Mouse (Mus musculus) liver, embryonic 14.5 days (tissue): Measurements from ENCODE around the gene Ctsg. TPM values are rescaled to one million over a fixed set of nuclear protein-coding genes. Genes with fewer than 3 reads are reported as not detected.
"Not testable (repeated sequence)": the region's sequence is repeated elsewhere in the genome, so short reads cannot be mapped to it uniquely, and the experiment has no call there.

Experiments
- ATAC-seq: fragments of 200-750 bp; cut with Nextera tagmentation; 2 replicates; pipeline ENCODE4 v1.8.0; 2017; ENCODE audit warnings: moderate number of reproducible peaks, mild to moderate bottlenecking, moderate library complexity; ENCODE audit not compliant: insufficient read depth
- DNase-seq, 3 experiments: peaks; one replicate each; pipeline ENCODE4 v3.0.0-alpha.2; 2012 to 2013; ENCODE audit warnings: low read depth in 3 of 3, low spot score in 3 of 3
- H3K27ac ChIP-seq: fragments of 300-500 bp; sonication (generic); 2 replicates; pipeline ENCODE4 v1.5.1; 2014; ENCODE audit warnings: moderate library complexity, mild to moderate bottlenecking, control low read depth, inconsistent platforms
- H3K27me3 ChIP-seq: fragments of 300-500 bp; sonication (generic); 2 replicates; pipeline ENCODE4 v1.6.1; 2014; ENCODE audit warnings: mild to moderate bottlenecking, low read length, moderate library complexity; ENCODE audit not compliant: control insufficient read depth, insufficient read depth
- H3K36me3 ChIP-seq: fragments of 300-500 bp; sonication (generic); replicated peaks from 2 replicates; pipeline ENCODE4 v1.6.1; 2014; ENCODE audit warnings: low read depth; ENCODE audit not compliant: control insufficient read depth, insufficient read depth
- H3K4me1 ChIP-seq, 2 experiments: fragments of 200-500 bp in 1 of 2; fragments of 300-500 bp in 1 of 2; sonication (generic) in 1 of 2; replicated peaks; 2 replicates each; pipeline ENCODE4 v1.6.1; 2012 to 2014; ENCODE audit warnings: antibody characterized with exemption in 1 of 2, inconsistent platforms in 1 of 2, low read length in 1 of 2; ENCODE audit not compliant: control insufficient read depth in 2 of 2, insufficient read depth in 2 of 2
- H3K4me2 ChIP-seq: fragments of 300-500 bp; sonication (generic); 2 replicates; pipeline ENCODE4 v1.6.1; 2014; ENCODE audit warnings: low read depth, mild to moderate bottlenecking, control low read depth, moderate library complexity
- H3K4me3 ChIP-seq, 2 experiments: fragments of 200-500 bp in 1 of 2; fragments of 300-500 bp in 1 of 2; sonication (generic) in 1 of 2; 2 replicates each; pipeline ENCODE4 v1.5.1; 2012 to 2014; ENCODE audit warnings: low read depth in 2 of 2, low read length in 2 of 2, mild to moderate bottlenecking in 2 of 2, control low read depth in 1 of 2, inconsistent platforms in 1 of 2, moderate library complexity in 1 of 2; ENCODE audit not compliant: insufficient read depth in 1 of 2
- H3K9ac ChIP-seq: fragments of 300-500 bp; sonication (generic); replicated peaks from 2 replicates; pipeline ENCODE4 v1.6.1; 2014; ENCODE audit warnings: mild to moderate bottlenecking, control low read depth, moderate library complexity
- H3K9me3 ChIP-seq: fragments of 300-500 bp; sonication (generic); 2 replicates; pipeline ENCODE4 v1.6.1; 2016; ENCODE audit warnings: low read length, mixed read lengths; ENCODE audit not compliant: control insufficient read depth
- CTCF ChIP-seq: IDR thresholded peaks from 2 replicates; pipeline ENCODE4 v1.5.1; 2016; ENCODE audit warnings: antibody characterized with exemption, low read depth, control low read depth
- EP300 ChIP-seq: IDR thresholded peaks from 2 replicates; pipeline ENCODE4 v1.6.1; 2016; ENCODE audit warnings: antibody characterized with exemption, low read depth
- WGBS: fragments of 180-500 bp; shearing (Covaris S2); extraction: QIAGEN DNeasy Blood & Tissue Kit; methylation state at CpG from one replicate; pipeline ENCODE4 v1.1.7; 2014; ENCODE audit not compliant: insufficient replicate concordance; 5-methylcytosine and 5-hydroxymethylcytosine counted together
- polyA plus RNA-seq, 2 experiments: library from polyadenylated mRNA; depleted of rRNA in 1 of 2; stranded (reverse) in 1 of 2; unstranded in 1 of 2; fragments of >200 nt; fragmentation: Nextera tagmentation in 1 of 2; extraction: Ambion mirVana in 1 of 2; gene quantifications; 2 replicates each; pipeline versions ENCODE4 v1.2.1 to v1.2.3; 2012 to 2014

Gene Ctsg
- polyA plus RNA-seq, 2 experiments, result 32.6 to 48.4 TPM

DNA sequence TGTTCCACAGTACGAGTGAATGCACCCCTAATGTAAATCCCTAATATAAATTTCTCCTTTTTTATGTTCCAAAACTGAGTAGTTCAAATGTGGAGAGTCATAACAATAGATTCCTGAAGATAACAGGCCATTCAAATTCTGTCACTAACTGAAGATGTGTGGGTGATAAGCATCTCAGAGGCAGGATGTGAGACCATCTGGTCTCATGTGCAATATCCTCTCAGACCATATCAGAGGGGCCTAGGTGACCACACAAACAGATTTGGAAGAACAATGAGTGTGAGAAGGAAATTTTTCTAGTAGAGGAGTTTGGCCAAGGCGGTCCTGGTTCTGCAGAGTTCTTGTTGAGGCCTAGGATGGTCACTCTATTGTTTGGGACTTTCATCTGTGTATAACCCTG, 9.0 kb downstream of the Ctsg start:
- TF ChIP-seq EP300 (no peak), CTCF (no peak)
- Histone ChIP-seq H3K9ac (no peak overlapping the region), H3K4me1 (no peaks in the 10 kb centered on the region), H3K27ac (no peak overlapping the region), H3K4me2 (no peak overlapping the region), H3K9me3 (no peaks in the 10 kb centered on the region), H3K27me3 (no peaks in the 10 kb centered on the region), H3K36me3 (no peaks in the 10 kb centered on the region), H3K4me3 (no peak overlapping the region)
- ATAC-seq, result no peak
- WGBS, result 21% methylated on average over 2 of the region's 2 CpGs
- no peak for DNase-seq

DNA sequence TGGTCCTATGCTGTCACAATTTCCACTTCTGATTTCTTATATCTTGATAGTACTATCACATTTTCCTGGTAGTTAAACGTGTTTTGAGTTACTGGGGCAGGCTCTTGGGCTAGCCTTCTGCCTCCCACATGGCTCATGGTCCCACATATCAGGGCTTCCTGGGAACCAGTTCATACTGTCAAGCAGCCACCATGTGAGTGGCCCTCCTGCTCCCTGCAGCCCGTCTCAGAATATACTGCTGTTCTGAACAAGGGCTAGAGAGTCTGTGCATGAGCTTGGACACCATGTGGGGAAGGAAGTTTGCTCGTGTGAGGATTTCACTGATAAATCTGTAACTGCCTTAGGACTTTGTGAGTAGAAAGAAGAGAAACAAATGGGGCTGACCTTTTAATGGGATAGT, 15.7 kb downstream of the Ctsg start:
- 27% methylated on average over 3 of the region's 3 CpGs for WGBS
- ATAC-seq, result no peak

DNA sequence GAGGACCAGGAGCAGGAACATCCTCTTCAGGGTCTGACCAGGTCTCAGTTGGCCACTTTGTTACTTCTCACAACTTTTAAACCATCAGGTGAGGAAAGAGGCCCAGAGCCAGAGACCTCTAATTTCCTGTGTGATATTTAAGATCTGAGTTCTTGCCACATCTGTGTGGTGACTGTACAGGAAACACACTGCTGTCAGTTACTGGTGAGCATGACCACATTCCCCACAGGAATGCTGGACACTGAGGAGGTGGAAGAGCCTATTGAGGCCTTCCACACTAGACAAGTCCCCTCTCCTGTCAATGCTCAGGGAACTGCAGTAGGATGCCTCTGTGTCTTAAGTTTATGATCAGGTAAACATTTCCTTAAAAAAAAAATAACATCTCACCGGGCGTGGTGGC, 17.2 kb downstream of the Ctsg start, which contains the start of gene Mcpt8:
Mcpt8 (minus strand) TSS at position 107 of the 400 bp plus-strand sequence.
- DNase-seq, result no peak
- Histone ChIP-seq H3K4me2 (no peak within 1 kb of the TSS), H3K27me3 (no peaks in the 10 kb centered on the region), H3K9ac (no peak within 1 kb of the TSS), H3K36me3 (no peaks in the 10 kb centered on the region), H3K27ac (no peak within 1 kb of the TSS), H3K4me3 (no peak within 1 kb of the TSS), H3K9me3 (no peaks in the 10 kb centered on the region), H3K4me1 (no peaks in the 10 kb centered on the region)
- no peak for ATAC-seq
- TF ChIP-seq CTCF (no peak), EP300 (no peak)
- 89% methylated on average over 2 of the region's 2 CpGs for WGBS

More for the DNA sequence above, 15.7 kb downstream of the Ctsg start:
- Histone ChIP-seq H3K4me3 (no peak overlapping the region), H3K4me2 (no peak overlapping the region), H3K27ac (no peak overlapping the region), H3K36me3 (no peaks in the 10 kb centered on the region), H3K4me1 (no peaks in the 10 kb centered on the region), H3K9ac (no peak overlapping the region), H3K27me3 (no peaks in the 10 kb centered on the region), H3K9me3 (no peaks in the 10 kb centered on the region)
- DNase-seq, result no peak
- TF ChIP-seq CTCF (no peak), EP300 (no peak)

DNA sequence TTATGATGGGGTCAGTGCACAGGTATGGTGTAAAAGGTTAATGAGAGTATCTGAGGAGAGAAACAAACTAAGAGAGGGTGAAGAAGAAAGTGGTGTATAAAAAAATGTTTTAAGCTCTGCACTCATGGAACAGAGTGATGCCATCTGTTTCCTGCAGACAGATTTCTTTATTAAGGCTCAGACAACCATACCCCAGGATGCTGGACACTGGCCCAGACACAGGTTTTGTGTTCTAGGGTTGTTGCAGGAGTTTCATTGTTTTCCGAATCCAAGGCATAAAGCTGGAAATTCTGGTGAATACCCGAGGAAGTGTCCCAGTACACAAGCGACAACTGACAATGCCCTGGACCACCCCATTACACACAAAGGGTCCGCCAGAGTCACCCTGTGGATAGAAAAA, 20.4 kb downstream of the Ctsg start:
- no peak overlapping the region for H3K9ac ChIP-seq
- ATAC-seq, result no peak
- TF ChIP-seq EP300 (no peak), CTCF (no peak)
- no peak for DNase-seq
- H3K4me3 ChIP-seq, result no peak overlapping the region
- no peaks in the 10 kb centered on the region for H3K27me3 ChIP-seq
- WGBS, result 63% methylated on average over 4 of the region's 4 CpGs
- no peaks in the 10 kb centered on the region for H3K4me1 ChIP-seq
- no peak overlapping the region for H3K4me2 ChIP-seq
- no peaks in the 10 kb centered on the region for H3K36me3 ChIP-seq
- no peak overlapping the region for H3K27ac ChIP-seq
- H3K9me3 ChIP-seq, result no peaks in the 10 kb centered on the region

DNA sequence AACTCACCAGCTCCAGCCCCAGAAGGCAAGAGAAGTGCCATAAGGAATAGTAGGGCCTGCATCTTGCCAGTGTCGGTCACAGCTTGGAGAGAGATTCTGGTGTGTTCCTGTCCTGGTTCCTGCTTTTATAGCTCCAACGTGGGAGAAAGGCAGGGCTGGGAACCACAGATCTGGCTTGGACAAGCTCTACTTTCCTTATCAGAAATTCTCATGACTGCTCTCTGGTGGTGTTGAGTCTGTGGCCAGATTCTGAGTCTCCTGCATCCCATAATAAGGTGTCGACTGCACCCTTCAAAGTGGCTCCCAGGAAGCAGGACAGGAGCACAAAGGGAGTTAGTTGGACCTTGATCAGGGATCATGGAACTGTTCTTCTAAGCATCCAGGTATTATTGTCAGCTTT, 40.2 kb downstream of the Ctsg start, which contains the start of gene Mcpt4:
Mcpt4 (minus strand) TSS at position 101 of the 400 bp plus-strand sequence.
- DNase-seq, H3K9me3 ChIP-seq, H3K27me3 ChIP-seq, ATAC-seq, H3K9ac ChIP-seq, H3K27ac ChIP-seq, H3K36me3 ChIP-seq, H3K4me2 ChIP-seq, H3K4me1 ChIP-seq, H3K4me3 ChIP-seq: not testable (repeated sequence)
- WGBS, result 45% methylated on average over 3 of the region's 3 CpGs
